Mouse (Mus musculus): Measurements from ENCODE around the gene Gramd2. TPM values are rescaled to one million over a fixed set of nuclear protein-coding genes. Genes with fewer than 3 reads are reported as not detected.

The Gramd2 gene
- 0.11 and 0.14 TPM in 2 replicates for polyA plus RNA-seq (2016; fragmentation: Nextera tagmentation; extraction: Ambion mirVana)

GRCm38 (mm10) chr9:59679678-59680533 lies at the start of gene Gramd2:
TSS of gene Gramd2 (plus strand) at chr9:59680144.
- peak; percentile 91 for DNase-seq (ENCODE audit: low spot score)
- peaks cover 12% of the 10 kb centered on the region for H3K4me1 ChIP-seq
- H3K27ac ChIP-seq (replicated peaks): peak within 1 kb of the TSS; percentile 33; the same call in 1 of the 2 replicates
- peaks cover 27% of the 10 kb centered on the region for H3K27me3 ChIP-seq (ENCODE audit: low read depth, poor library complexity, severe bottlenecking)
- WGBS: 1% methylated on average over 47 of the region's 47 CpGs
- peak within 1 kb of the TSS; percentile 58 for H3K4me3 ChIP-seq
- no peaks in the 10 kb centered on the region for H3K9me3 ChIP-seq (replicated peaks)
- peaks cover 50% of the 10 kb centered on the region for H3K36me3 ChIP-seq

- Histone ChIP-seq H3K9me3 (replicated peaks) (no peaks in the 10 kb centered on the region), H3K4me3 (no peak overlapping the region), H3K4me1 (no peaks in the 10 kb centered on the region), H3K36me3 (peaks cover 94% of the 10 kb centered on the region), H3K27me3 (ENCODE audit: low read depth, poor library complexity, severe bottlenecking) (no peaks in the 10 kb centered on the region), H3K27ac (replicated peaks) (no peak overlapping the region)
- DNase-seq (ENCODE audit: low spot score): no peak
- 91% methylated on average over 1 of the region's 1 CpGs for WGBS
Observed at GRCm38 (mm10) chr9:59638372-59638771, 41.6 kb upstream of the Gramd2 start.

GRCm38 (mm10) chr9:59639936-59640335 lies 40.0 kb upstream of the Gramd2 start:
- 88% methylated on average over 4 of the region's 4 CpGs for WGBS
- no peak for DNase-seq (ENCODE audit: low spot score)
- no peak overlapping the region for H3K27ac ChIP-seq (replicated peaks)
- no peak overlapping the region for H3K4me3 ChIP-seq
- peaks cover 89% of the 10 kb centered on the region for H3K36me3 ChIP-seq
- no peaks in the 10 kb centered on the region for H3K27me3 ChIP-seq (ENCODE audit: low read depth, poor library complexity, severe bottlenecking)
- H3K4me1 ChIP-seq: no peaks in the 10 kb centered on the region
- H3K9me3 ChIP-seq (replicated peaks): no peaks in the 10 kb centered on the region

- Histone ChIP-seq H3K27me3 (ENCODE audit: low read depth, poor library complexity, severe bottlenecking) (no peaks in the 10 kb centered on the region), H3K4me1 (no peaks in the 10 kb centered on the region), H3K27ac (replicated peaks) (no peak overlapping the region), H3K4me3 (no peak overlapping the region), H3K36me3 (peaks cover 88% of the 10 kb centered on the region), H3K9me3 (replicated peaks) (no peaks in the 10 kb centered on the region)
- DNase-seq (ENCODE audit: low spot score): no peak
- 85% methylated on average over 2 of the region's 2 CpGs for WGBS
Observed at GRCm38 (mm10) chr9:59641320-59641719, 38.6 kb upstream of the Gramd2 start.

GRCm38 (mm10) chr9:59649911-59650310 lies 30.0 kb upstream of the Gramd2 start:
- peaks cover 54% of the 10 kb centered on the region for H3K36me3 ChIP-seq
- DNase-seq (ENCODE audit: low spot score): no peak

GRCm38 (mm10) chr9:59653371-59653770 lies 26.6 kb upstream of the Gramd2 start:
- H3K9me3 ChIP-seq (replicated peaks): no peaks in the 10 kb centered on the region
- peaks cover 43% of the 10 kb centered on the region for H3K36me3 ChIP-seq
- WGBS: 40% methylated on average over 3 of the region's 3 CpGs
- H3K4me1 ChIP-seq: peaks cover 15% of the 10 kb centered on the region
- H3K27ac ChIP-seq (replicated peaks): no peak overlapping the region
- H3K27me3 ChIP-seq (ENCODE audit: low read depth, poor library complexity, severe bottlenecking): no peaks in the 10 kb centered on the region
- no peak for DNase-seq (ENCODE audit: low spot score)
- H3K4me3 ChIP-seq: no peak overlapping the region

More at GRCm38 (mm10) chr9:59649911-59650310, 30.0 kb upstream of the Gramd2 start:
- no peaks in the 10 kb centered on the region for H3K27me3 ChIP-seq (ENCODE audit: low read depth, poor library complexity, severe bottlenecking)
- H3K4me3 ChIP-seq: no peak overlapping the region
- H3K4me1 ChIP-seq: peaks cover 2% of the 10 kb centered on the region
- no peak overlapping the region for H3K27ac ChIP-seq (replicated peaks)
- no peaks in the 10 kb centered on the region for H3K9me3 ChIP-seq (replicated peaks)
- WGBS: 95% methylated on average over 4 of the region's 4 CpGs

GRCm38 (mm10) chr9:59654450-59654983 lies 25.4 kb upstream of the Gramd2 start:
- 95% methylated on average over 2 of the region's 2 CpGs for WGBS
- no peak overlapping the region for H3K27ac ChIP-seq (replicated peaks)
- no peaks in the 10 kb centered on the region for H3K27me3 ChIP-seq (ENCODE audit: low read depth, poor library complexity, severe bottlenecking)
- H3K9me3 ChIP-seq (replicated peaks): no peaks in the 10 kb centered on the region
- H3K36me3 ChIP-seq: peaks cover 37% of the 10 kb centered on the region
- DNase-seq (ENCODE audit: low spot score): no peak
- H3K4me3 ChIP-seq: no peak overlapping the region
- peaks cover 27% of the 10 kb centered on the region for H3K4me1 ChIP-seq

- H3K27ac ChIP-seq (replicated peaks): peak within 1 kb of the TSS; percentile 100
Observed at GRCm38 (mm10) chr9:59655958-59656634, 23.8 kb upstream of the Gramd2 start, which contains the start of gene Pkm. TSS of gene Pkm (plus strand) at chr9:59656368.

GRCm38 (mm10) chr9:59656635-59657617 lies 23.0 kb upstream of the Gramd2 start:
- WGBS: under 1% methylated on average over 65 of the region's 65 CpGs
- H3K4me3 ChIP-seq: peak overlapping the region; percentile 92
- peaks cover 51% of the 10 kb centered on the region for H3K4me1 ChIP-seq

More at GRCm38 (mm10) chr9:59655958-59656634, 23.8 kb upstream of the Gramd2 start, which contains the start of gene Pkm:
- Histone ChIP-seq H3K27me3 (ENCODE audit: low read depth, poor library complexity, severe bottlenecking) (no peaks in the 10 kb centered on the region), H3K4me3 (peak within 1 kb of the TSS; percentile 92), H3K36me3 (peaks cover 37% of the 10 kb centered on the region), H3K4me1 (peaks cover 42% of the 10 kb centered on the region), H3K9me3 (replicated peaks) (no peaks in the 10 kb centered on the region)
- peak; percentile 98 for DNase-seq (ENCODE audit: low spot score)
- WGBS: under 1% methylated on average over 46 of the region's 46 CpGs

GRCm38 (mm10) chr9:59658146-59658545 lies 21.8 kb upstream of the Gramd2 start:
- H3K4me3 ChIP-seq: peak overlapping the region; percentile 92
- peaks cover 48% of the 10 kb centered on the region for H3K36me3 ChIP-seq
- H3K9me3 ChIP-seq (replicated peaks): no peaks in the 10 kb centered on the region
- peak overlapping the region; percentile 100 for H3K27ac ChIP-seq (replicated peaks)
- H3K4me1 ChIP-seq: peaks cover 63% of the 10 kb centered on the region
- WGBS: 7% methylated on average over 4 of the region's 4 CpGs
- no peak for DNase-seq (ENCODE audit: low spot score)
- H3K27me3 ChIP-seq (ENCODE audit: low read depth, poor library complexity, severe bottlenecking): no peaks in the 10 kb centered on the region

More at GRCm38 (mm10) chr9:59656635-59657617, 23.0 kb upstream of the Gramd2 start:
- Histone ChIP-seq H3K27me3 (ENCODE audit: low read depth, poor library complexity, severe bottlenecking) (no peaks in the 10 kb centered on the region), H3K9me3 (replicated peaks) (no peaks in the 10 kb centered on the region), H3K27ac (replicated peaks) (peak overlapping the region; percentile 100), H3K36me3 (peaks cover 37% of the 10 kb centered on the region)
- DNase-seq (ENCODE audit: low spot score): peak; percentile 96

GRCm38 (mm10) chr9:59659036-59660026 lies 20.6 kb upstream of the Gramd2 start:
- H3K36me3 ChIP-seq: peaks cover 60% of the 10 kb centered on the region
- peak; percentile 89 for DNase-seq (ENCODE audit: low spot score)
- no peaks in the 10 kb centered on the region for H3K27me3 ChIP-seq (ENCODE audit: low read depth, poor library complexity, severe bottlenecking)
- peaks cover 71% of the 10 kb centered on the region for H3K4me1 ChIP-seq
- WGBS: 29% methylated on average over 14 of the region's 14 CpGs
- peak overlapping the region; percentile 100 for H3K27ac ChIP-seq (replicated peaks)
- H3K4me3 ChIP-seq: peak overlapping the region; percentile 92
- no peaks in the 10 kb centered on the region for H3K9me3 ChIP-seq (replicated peaks)

Measured in midbrain, embryonic 10.5 days (tissue).